Mouse (Mus musculus) frontal cortex, postnatal 10 days (tissue): ENCODE results near the gene Gm9573.

ENCODE experiments used
- DNase-seq, 2 experiments: peaks; one replicate each; pipeline ENCODE4 v3.0.0; 2022; ENCODE audit warnings: low spot score in 2 of 2, mixed read lengths in 1 of 2

Gene Gm9573

DNA sequence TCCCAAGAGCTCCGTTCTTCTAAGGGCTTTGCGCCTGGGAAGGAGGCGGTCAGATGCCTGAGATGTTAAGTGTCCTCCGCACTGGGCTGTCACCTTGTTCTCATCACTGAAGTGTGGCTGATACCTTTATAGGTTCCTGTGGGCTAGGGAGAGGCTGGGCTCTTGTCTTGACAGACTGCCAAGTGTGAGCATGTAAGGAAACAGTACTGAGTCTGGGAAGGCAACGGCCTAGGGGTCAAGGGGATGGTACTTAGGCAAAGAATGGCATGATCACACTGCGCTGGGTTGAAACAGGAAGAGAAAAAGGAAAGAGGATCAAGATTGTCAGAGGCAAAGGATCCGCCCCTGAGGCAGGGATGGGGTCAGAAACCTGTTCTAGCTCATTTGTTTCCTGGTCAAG lies at the start of gene Gm9573:
Gm9573 (minus strand) TSS at position 101 of the 400 bp plus-strand sequence.
- DNase-seq: no peak

DNA sequence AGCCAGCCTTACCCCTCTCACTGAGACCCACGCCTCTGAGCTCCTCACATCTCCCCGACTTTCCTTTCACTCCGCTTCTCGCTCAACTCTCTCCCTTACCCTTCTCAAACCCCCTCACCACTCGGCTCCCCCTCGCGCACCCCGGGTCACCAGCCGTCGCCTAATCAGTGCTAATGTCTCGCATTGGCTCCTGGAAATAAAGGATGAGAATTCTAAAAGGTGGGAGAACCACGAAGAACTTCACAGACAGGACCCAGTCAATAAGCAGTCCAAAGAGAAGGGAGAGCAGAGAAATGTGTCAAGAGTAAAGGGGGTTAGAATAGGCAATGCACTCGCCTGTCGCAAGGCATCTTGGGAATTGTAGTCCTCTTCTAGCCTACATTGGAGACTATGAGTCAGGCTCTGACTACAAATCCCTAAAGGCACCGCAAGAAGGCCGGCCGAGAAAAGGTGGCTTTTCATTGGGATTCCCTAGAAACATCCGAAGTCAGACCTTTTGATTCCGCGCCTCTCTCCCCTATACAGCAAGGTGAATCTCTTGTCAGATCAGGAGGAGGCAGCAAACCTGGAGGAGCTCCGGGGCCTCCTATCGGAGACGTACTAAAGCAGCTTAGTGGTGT lies 47.1 kb upstream of the Gm9573 start, which contains the start of gene Gtf2h4:
Gtf2h4 (minus strand) TSS at position 324 of the 620 bp plus-strand sequence.
- peak; percentile 86 for DNase-seq

DNA sequence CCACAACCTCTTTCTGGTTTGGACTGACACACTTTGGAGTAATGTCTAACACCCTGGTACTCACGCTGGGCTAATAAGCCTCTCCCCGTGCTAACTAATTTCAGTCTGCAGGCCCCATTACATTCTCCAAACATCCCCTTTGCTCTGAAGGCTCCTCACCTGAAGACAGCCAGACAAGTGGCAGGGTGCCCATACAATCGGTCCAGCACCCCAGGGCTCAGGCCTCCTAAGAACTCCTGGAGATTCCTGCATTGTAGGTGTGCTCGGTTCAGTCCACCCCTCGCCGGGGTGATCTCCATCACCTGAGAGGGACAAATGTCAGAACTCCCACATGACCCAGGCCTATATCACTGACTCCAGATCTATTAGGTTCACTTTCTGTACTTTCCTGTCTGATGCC lies 46.1 kb upstream of the Gm9573 start:
- no peak for DNase-seq

DNA sequence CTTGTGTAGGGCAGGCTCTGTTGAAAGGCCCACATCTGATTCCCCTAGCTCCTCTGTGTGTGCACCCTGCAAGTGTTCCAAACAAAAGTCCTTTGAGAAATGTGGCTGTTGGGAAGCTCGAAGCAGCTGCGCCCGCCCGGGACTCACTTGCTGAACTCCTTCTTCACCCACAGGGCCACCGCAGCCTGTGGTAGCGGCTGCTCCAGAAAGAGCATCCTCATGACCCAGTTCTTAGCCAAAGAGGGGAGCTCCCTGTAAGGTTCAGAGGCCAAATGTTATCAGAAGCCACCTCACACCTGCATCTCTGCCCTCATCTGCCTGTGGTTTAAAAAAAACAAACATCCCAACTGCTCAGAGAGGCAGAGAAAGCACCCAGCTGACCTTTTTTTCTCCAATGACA lies 45.4 kb upstream of the Gm9573 start:
- DNase-seq: no peak

DNA sequence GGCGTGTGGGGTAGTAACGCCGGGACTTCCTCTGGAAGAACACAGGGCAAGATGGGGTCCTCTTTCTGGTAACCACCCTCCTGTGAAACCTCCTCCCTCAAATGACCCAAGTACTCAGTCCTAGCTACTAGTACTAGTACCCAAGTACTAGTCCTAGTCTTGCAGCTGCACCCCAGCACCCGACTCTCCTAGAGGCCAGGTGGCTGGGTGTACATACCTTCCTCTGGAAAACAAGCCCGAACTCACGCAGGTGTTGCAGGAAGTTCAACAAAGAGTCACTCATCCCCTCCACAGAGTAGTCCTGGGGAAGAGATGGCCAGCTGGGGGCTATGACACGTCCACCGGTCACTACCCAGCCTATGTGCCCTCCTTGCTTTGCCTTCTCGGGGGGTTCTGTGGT lies 43.3 kb upstream of the Gm9573 start:
- DNase-seq: no peak

DNA sequence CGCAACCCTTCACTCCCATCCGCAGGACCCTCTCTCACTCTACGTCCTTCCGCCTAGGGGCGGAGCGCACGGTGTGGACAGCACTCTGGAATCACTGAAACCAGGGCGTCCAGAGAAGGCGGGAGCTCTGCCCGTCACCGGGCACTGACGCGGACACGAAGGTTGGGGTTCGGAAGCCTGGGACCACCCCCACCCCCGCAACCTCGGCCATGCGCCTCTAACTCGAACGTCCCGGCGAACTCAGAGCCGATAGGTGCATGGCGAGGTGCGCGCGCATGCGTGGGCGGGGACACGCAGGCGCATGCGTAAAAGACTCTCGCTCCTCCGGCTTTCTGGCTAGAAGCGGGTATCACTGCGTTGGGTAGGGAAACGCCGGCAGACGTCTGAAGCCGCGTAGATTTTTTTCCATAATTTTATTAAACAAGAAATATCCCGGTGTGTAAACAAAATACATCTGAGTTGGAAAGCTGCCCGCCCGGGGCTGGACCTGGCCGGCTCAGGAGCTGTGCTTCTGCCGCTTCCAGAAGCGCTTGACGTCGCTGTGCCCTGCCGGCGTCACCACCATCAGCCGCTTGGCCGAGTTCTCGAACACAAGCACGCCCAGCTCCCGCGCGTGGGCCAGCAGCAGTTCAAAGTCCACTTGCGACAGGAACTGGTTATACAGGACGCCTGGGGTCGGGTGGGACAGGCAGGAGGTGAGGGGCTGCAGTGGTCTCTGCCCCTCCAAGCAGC lies 41.1 kb upstream of the Gm9573 start, which contains the start of gene Vars2:
Vars2 (minus strand) TSS at position 259 of the 732 bp plus-strand sequence.
- peak; percentile 94 to 97 for DNase-seq

DNA sequence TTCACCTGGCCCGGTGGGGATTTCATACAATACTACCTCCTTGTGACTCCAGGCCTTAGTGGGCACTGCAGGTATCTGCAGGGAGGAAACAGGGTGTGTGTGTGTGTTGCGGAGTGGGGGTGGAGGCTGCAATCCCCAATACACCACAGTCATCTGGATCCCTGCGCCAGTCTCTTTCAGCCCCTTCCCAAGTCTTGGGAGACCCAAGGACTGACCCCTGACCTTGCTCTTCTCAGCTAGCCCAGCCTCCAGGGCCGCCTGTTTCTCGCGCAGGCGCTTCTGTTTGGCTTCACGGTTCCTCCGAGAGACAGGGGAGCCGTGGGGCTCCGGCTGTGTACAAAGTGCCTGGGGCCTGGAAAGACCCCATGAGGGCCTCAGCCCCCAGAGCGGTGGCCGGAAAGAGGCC lies 40.4 kb upstream of the Gm9573 start:
- DNase-seq: no peak

DNA sequence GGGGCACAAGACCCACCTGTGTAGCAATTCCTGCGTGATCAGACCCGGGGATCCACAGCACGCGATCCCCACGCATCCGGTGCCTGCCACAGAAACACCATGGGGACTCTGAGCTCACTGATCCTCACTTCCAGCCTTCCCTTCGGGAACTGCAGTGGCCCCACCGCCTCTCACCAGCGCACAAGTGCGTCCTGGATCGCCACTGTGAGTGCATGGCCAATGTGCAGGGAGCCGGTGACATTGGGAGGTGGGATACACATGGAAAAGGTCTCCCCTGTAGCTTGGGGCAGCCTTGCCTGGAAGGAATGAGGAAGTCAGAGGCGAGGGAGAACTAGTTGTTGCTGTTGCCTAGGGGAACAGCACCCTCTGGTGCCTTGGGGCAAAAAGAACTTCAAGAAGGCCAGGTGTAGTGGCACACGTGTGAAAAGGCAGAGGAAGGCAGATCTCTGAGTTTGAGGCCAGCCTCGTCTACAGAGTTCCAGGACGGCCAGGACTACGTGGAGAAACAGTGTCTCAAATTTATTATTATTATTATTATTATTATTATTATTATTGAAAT lies 39.6 kb upstream of the Gm9573 start:
- no peak for DNase-seq

DNA sequence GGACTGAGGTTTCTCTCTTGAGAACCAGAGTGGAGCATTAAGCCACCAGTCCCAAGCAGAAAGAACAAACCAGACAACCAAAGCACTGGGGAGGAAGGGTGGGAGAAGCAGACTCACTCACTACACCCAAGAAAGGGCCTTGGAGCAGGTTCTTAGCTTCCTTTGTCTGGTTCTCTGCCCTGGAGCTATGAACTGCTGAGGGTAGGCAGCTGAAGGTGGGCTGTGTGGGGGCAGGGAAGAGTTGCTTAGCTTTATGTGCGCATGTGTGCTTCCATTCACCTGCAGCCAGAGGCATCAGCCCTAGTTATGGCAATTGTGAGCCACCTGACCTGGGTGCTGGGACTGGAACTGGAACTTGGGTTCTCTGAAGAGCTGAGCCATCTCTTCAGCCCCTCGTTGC lies 26.6 kb upstream of the Gm9573 start:
- no peak for DNase-seq

DNA sequence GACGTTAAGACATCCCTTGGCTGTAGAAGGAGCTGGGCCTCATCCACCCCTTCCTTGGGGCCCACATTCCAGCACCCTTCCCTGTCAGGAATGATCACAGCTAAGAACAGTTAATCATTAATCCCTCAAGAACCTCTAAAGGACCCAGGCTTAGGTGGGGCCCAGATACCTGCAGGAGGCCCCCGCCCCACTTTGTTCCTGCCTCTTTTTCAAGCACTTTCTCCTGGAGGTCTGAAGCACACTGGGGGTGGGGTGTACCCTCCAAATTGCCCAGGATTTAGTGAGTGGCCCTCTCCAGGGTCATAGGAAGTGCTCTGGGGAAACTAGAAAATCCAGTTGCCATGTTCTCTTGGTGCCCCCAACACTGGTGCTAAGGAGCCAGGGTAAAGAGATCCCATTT lies 23.0 kb upstream of the Gm9573 start:
- DNase-seq: no peak

DNA sequence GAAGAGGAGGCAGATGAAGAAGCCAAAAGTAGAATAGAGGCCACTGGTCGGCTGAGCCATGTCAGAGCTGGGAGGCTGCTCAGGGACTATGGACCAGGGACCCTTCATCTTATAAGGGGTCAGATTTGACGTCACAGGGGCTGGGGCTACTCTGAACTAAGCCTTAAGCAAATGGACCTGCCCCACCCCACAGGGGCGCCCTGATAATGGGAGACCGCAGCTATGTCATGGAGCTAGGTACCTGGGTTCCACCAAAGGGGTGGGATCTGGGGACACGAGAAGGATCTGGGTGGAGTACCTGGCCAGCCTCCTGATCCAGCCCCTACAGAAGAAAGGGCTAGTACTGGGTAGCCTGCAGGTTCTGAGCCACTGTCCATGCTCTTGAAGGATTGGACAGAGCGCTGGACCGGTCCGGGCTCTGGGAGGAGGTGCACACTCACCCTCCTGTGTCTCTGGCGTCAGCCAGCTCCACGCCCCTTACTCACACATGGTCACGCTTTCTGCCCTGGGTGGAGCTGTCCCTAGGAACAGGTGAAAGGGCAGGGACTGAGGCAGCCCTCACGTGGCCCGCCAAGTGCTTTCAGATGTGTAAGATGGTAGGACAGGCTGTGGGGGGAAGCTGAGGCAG lies 17.3 kb upstream of the Gm9573 start, which contains the start of gene Mucl3:
Mucl3 (minus strand) TSS at position 87 of the 628 bp plus-strand sequence.
- DNase-seq: no peak

DNA sequence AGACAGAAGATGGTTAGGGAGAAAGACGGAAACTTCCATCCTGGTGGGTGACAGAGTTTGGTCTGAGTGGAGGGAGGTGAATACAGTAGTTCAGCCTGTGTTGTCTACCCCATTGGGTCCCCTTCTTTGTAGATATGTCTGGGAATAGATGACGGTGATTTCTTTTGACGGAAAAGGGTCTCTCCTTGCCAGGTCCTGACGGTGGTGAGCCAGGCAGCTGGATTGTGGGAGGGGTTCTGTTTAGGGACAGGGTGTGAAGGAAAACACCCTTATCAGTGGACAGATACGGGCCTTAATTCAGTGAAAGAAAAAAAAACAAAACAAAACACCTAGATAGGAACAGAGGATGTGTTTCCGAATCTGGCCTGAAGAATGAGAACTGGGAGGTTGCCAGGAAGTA lies 12.9 kb upstream of the Gm9573 start:
- DNase-seq: no peak

DNA sequence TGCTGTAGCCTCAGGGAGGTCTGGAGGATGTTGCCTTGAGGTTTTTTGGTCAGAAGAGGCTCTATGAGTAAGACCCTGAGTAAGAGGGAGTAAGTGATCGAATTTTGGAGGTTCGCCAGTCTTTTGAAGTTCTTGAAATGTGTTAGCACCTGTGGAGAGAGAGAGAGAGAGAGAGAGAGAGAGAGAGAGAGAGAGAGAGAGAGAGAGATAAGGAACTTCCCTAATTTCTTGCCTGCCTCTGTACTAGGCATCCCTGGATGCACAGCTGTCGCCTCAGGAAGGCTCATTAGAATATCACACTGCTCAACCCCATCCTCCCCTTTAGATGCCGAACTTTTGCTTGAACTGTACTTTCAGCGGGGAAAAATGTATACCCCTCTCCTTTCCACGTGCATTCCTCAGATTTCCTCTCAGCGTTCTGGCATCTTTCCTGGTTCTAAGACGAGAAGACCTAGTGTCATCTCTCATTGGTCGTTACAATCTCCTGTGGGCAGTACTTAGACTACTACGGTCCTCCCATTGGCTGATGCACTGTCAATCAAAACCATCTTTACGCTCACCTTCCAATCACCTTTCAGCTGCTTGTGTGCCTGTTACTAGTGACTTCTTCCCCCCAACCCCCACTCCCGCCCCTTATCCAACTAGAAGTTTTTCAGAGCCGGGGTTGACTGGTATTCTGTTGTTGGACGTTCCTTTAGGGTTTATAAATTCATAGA lies 12.2 kb upstream of the Gm9573 start:
- DNase-seq: peak; percentile 45 to 49

DNA sequence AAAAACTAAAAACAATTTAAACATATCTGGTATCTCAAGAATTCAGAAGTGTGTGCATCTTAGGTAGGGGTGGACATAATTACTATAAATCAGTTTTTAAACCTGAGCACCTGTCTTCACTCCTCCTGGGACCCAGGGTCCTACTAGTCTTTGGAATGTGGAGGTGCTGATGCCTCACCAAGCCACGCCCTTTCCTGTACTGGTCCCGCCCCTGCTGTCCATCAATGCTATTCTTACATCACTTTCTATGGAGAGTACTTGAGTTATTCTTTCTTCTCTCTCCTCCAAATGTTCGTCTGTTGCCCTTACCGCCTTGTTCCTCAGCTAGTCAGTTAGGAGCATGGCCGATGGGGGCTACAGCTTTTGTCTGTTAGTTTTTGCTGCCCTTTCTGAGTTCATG lies 9.9 kb upstream of the Gm9573 start:
- peak in 1 of 2 experiments; percentile 50 for DNase-seq

DNA sequence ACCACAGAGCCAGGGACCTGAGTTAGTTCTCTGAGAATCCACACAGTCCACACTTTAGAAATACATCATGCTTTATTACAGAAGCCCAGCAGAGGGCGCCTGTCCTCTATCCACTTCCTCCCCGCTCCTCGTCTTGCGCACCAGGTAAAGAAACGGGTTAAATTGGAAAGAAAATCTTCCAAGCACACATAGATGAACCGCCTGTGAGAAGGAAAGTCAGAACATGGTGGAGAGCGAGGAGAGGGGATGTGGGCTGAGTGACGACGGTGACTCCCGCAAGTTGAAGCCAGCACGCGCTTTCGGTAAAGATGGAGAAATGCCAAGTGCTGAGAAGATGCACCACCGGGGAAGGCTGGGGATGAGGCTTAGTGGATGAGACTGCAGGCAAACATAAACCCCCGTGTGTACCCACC lies 9.3 kb upstream of the Gm9573 start:
- DNase-seq: peak; percentile 68 to 76

DNA sequence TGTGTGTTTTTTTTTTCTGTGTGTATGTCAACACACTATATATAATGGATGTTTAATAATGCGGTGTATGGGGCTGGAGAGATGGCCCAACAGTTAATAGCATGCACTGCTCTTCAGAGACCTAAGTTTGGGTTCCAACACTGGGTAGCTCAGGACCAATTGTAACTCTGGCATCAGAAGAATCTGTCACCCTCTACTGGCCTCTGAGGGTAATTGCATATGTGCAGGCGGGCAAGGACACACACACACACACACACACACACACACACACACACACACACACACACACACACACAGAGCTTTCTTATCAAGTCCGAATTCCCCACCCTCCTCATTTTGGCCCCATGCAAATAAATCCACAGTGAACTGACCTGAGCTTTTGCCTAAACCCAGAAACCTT lies 8.8 kb upstream of the Gm9573 start:
- no peak for DNase-seq

DNA sequence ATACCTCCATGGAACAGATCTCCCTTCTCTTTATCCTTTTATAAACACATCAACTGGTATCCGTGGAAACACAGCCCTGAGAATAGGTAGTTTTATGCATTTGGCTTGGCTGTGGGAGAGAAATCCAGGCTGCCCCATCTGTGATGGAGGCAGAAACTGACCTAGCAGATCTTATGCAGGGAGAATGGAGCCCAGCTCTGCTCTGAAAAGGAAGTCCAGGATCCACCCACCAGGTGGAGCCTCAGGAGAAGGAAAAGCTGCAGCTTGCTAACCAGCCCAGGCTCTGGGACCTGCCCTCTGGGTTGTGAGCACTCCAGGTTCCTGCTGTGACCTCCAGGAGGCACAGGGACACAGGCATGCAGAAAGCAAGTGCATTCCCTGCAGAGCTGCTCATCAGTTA lies 7.6 kb upstream of the Gm9573 start:
- DNase-seq: peak; percentile 49 to 57

DNA sequence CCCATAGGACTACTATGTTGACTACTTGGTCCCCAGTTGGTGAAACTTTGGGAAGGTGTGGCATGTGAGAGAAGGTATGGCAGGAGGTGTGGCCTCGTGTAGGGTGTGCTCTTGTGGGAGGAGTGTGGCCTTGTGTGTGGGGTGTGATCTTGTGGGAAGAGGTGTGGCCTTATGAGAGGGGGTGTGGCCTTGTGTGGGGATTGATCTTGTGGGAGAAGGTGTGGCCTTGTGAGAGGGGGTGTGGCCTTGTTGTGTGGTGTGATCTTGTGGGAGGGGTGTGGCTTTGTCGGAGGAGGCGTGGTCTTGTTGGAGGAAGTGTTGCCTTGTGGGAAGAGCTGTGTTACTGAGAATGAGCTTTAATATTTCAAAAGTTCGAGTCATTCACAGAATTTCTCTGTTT lies 9.3 kb downstream of the Gm9573 start:
- no peak for DNase-seq

DNA sequence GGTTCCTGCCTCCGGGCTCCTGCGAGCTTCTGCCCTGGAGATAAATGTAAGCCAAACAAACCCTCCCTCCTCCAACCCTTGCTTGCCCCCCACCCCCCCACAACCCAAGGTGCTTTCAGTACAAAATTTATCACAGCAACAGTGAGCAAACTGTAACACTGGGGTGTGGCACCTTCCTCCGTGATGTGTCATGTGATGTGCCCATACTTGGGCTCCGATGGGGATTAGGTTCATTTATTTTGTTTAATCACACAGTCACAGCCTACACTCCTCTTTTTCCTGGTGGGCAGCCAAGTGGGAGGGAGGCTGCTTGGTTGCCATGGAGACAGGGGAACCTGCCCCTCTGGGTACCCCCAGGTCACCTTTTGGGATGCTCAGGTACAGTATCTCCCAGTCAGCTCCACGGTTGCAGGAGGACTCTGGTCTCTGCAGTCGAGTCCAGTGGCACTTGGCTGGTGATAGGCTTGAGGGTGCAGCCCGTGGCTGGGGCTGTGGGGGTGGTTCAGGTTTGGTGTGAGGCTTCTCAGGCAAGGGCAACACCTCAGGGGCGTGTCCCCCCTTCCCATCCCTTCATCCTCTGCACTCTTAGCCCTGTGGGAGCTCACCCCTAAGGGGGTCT lies 24.6 kb downstream of the Gm9573 start:
- no peak for DNase-seq

DNA sequence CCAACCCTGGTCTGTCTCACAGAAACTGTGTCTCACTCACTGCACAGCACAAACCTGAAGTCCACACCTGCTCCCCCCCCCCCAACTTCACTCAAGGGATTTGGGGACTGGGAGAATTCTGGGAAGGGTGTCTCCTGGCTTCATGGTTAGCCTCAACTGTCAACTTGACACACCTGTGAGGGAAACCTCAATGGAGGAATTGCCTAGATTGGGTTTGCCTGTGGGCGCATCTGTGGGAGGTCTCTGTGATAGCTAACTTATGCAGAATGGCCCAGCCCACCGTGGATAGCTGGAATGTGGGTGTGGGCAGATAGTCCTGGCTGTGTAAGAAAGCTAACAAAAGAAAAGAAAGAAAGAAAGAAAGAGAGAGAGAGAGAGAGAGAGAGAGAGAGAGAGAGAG lies 25.2 kb downstream of the Gm9573 start, which contains the start of gene Sfta2:
Sfta2 (plus strand) TSS at position 301 of the 400 bp plus-strand sequence.
- no peak for DNase-seq

DNA sequence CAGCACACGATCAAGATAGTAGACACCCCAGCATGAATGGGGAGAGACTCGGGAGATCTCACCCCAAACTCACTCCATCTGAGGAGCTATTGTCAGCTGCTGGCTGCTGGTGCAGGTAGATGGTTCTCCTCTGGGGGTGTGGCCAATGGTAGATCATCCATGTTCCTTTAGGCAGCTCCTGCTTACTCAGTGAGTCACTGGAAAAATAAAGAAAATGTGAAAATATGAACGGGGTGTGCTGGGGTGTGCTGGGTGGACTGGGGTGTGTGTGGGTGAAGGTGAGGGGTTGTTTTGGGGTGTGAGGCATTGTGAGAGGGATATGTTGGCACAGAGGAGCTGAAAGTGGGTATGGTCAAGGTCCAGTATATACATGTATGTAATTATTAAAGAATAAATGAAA lies 29.0 kb downstream of the Gm9573 start:
- no peak for DNase-seq
